Mouse (Mus musculus) MEL (cell line): ENCODE data around the gene Ssb. TPM values are rescaled to one million over a fixed set of nuclear protein-coding genes. Genes with fewer than 3 reads are reported as not detected.

Experiments
- DNase-seq: peaks from one replicate; pipeline ENCODE4 v3.0.0; 2011; ENCODE audit warnings: low read depth, low spot score
- H3K27ac ChIP-seq: 2 replicates; pipeline ENCODE4 v1.5.1; 2012; ENCODE audit warnings: low read depth, mild to moderate bottlenecking, control low read depth, low read length, moderate library complexity; ENCODE audit not compliant: control insufficient read depth
- H3K27me3 ChIP-seq, 2 experiments: fragments of 150-350 bp in 1 of 2; sonication (generic) in 1 of 2; 2 replicates each; pipeline ENCODE4 v1.6.1; 2012; ENCODE audit warnings: low read length in 2 of 2, mild to moderate bottlenecking in 2 of 2, improper control_type of control experiment in 1 of 2, moderate library complexity in 1 of 2; ENCODE audit not compliant: insufficient read depth in 2 of 2, control insufficient read depth in 1 of 2
- H3K36me3 ChIP-seq, 2 experiments: 2 replicates each; pipeline ENCODE4 v1.6.1; 2012 to 2014; ENCODE audit warnings: low read length in 2 of 2, improper control_type of control experiment in 1 of 2, inconsistent platforms in 1 of 2, mild to moderate bottlenecking in 1 of 2; ENCODE audit not compliant: insufficient read depth in 2 of 2, control insufficient read depth in 1 of 2
- H3K4me1 ChIP-seq, 2 experiments: fragments of 150-350 bp in 1 of 2; sonication (generic) in 1 of 2; 2 replicates each; pipeline ENCODE4 v1.6.1; 2012; ENCODE audit warnings: low read length in 2 of 2, improper control_type of control experiment in 1 of 2, mild to moderate bottlenecking in 1 of 2; ENCODE audit not compliant: insufficient read depth in 2 of 2, control insufficient read depth in 1 of 2
- H3K4me3 ChIP-seq, 2 experiments: fragments of 150-350 bp in 1 of 2; sonication (generic) in 1 of 2; 2 replicates each; pipeline ENCODE4 v1.5.1; 2012; ENCODE audit warnings: low read depth in 2 of 2, low read length in 2 of 2, mild to moderate bottlenecking in 2 of 2, moderate library complexity in 2 of 2, control low read depth in 1 of 2, improper control_type of control experiment in 1 of 2; ENCODE audit not compliant: control insufficient read depth in 1 of 2, insufficient read depth in 1 of 2
- H3K79me2 ChIP-seq: 2 replicates; pipeline ENCODE4 v1.6.1; 2012; ENCODE audit warnings: mild to moderate bottlenecking, low read length, moderate library complexity; ENCODE audit not compliant: control insufficient read depth, poor library complexity, insufficient read depth
- H3K9ac ChIP-seq: 2 replicates; pipeline ENCODE4 v1.6.1; 2012; ENCODE audit warnings: low read depth, mild to moderate bottlenecking, control low read depth, low read length, moderate library complexity; ENCODE audit not compliant: control insufficient read depth, poor library complexity, severe bottlenecking
- H3K9me3 ChIP-seq: fragments of 150-350 bp; sonication (generic); replicated peaks from 2 replicates; pipeline ENCODE4 v1.6.1; 2012; ENCODE audit warnings: mild to moderate bottlenecking, low read length, improper control_type of control experiment, moderate library complexity; ENCODE audit not compliant: insufficient read depth
- CHD1 ChIP-seq: IDR thresholded peaks from 2 replicates; pipeline ENCODE4 v1.6.1; 2012; ENCODE audit warnings: low read depth, mild to moderate bottlenecking, inconsistent platforms, low read length, improper control_type of control experiment
- ELF1 ChIP-seq: IDR thresholded peaks from 2 replicates; pipeline ENCODE4 v1.6.1; 2014; ENCODE audit warnings: low read depth, mild to moderate bottlenecking, inconsistent platforms, low read length, improper control_type of control experiment, moderate library complexity
- EP300 ChIP-seq, 2 experiments: IDR thresholded peaks; 2 replicates each; pipeline ENCODE4 v1.6.1; 2011; ENCODE audit warnings: improper control_type of control experiment in 2 of 2, low read length in 2 of 2, low read depth in 1 of 2, mild to moderate bottlenecking in 1 of 2
- ETS1 ChIP-seq: IDR thresholded peaks from 2 replicates; pipeline ENCODE4 v1.6.1; 2012; ENCODE audit warnings: low read depth, mild to moderate bottlenecking, inconsistent platforms, low read length, improper control_type of control experiment, moderate library complexity
- GABPA ChIP-seq: IDR thresholded peaks from 2 replicates; pipeline ENCODE4 v1.6.1; 2012; ENCODE audit warnings: low read depth, mild to moderate bottlenecking, inconsistent platforms, low read length, improper control_type of control experiment, moderate library complexity
- GATA1 ChIP-seq: IDR thresholded peaks from 2 replicates; pipeline ENCODE4 v1.6.1; 2011; ENCODE audit warnings: low read depth, low read length, improper control_type of control experiment
- HCFC1 ChIP-seq: IDR thresholded peaks from 2 replicates; pipeline ENCODE4 v1.6.1; 2012; ENCODE audit warnings: low read depth, mild to moderate bottlenecking, inconsistent platforms, low read length, improper control_type of control experiment, moderate library complexity
- JUND ChIP-seq: IDR thresholded peaks from 2 replicates; pipeline ENCODE4 v1.6.1; 2011; ENCODE audit warnings: low read depth, mild to moderate bottlenecking, improper control_type of control experiment, low read length
- MAX ChIP-seq: IDR thresholded peaks from 2 replicates; pipeline ENCODE4 v1.6.1; 2011; ENCODE audit warnings: low read length, improper control_type of control experiment
- MAZ ChIP-seq: IDR thresholded peaks from 2 replicates; pipeline ENCODE4 v1.6.1; 2012; ENCODE audit warnings: low read depth, mild to moderate bottlenecking, inconsistent platforms, low read length, improper control_type of control experiment
- MEF2A ChIP-seq: IDR thresholded peaks from 2 replicates; pipeline ENCODE4 v1.6.1; 2014; ENCODE audit warnings: low read depth, mild to moderate bottlenecking, inconsistent platforms, low read length, improper control_type of control experiment; ENCODE audit not compliant: poor library complexity, insufficient replicate concordance, severe bottlenecking; ENCODE audit errors: extremely low read depth
- MYB ChIP-seq: IDR thresholded peaks from 2 replicates; pipeline ENCODE4 v1.6.1; 2011; ENCODE audit warnings: mild to moderate bottlenecking, low read depth, low read length, improper control_type of control experiment
- MYC ChIP-seq: IDR thresholded peaks from 2 replicates; pipeline ENCODE4 v1.6.1; 2011; ENCODE audit warnings: low read depth, mild to moderate bottlenecking, low read length, improper control_type of control experiment, moderate library complexity
- NELFE ChIP-seq: IDR thresholded peaks from 2 replicates; pipeline ENCODE4 v1.6.1; 2011; ENCODE audit warnings: low read depth, low read length, improper control_type of control experiment
- POLR2A ChIP-seq, 2 experiments: IDR thresholded peaks; 2 replicates each; pipeline ENCODE4 v1.6.1; 2011 to 2012; ENCODE audit warnings: low read length in 2 of 2, mild to moderate bottlenecking in 2 of 2, control low read depth in 1 of 2, improper control_type of control experiment in 1 of 2, low read depth in 1 of 2, moderate library complexity in 1 of 2; ENCODE audit not compliant: control insufficient read depth in 1 of 2, insufficient read depth in 1 of 2, poor library complexity in 1 of 2
- POLR2AphosphoS2 ChIP-seq: IDR thresholded peaks from 2 replicates; pipeline ENCODE4 v1.6.1; 2011; ENCODE audit warnings: low read length, improper control_type of control experiment
- POLR2AphosphoS5 ChIP-seq: IDR thresholded peaks from 2 replicates; pipeline ENCODE4 v1.6.1; 2012; ENCODE audit warnings: low read depth, borderline replicate concordance, mild to moderate bottlenecking, inconsistent platforms, low read length, moderate library complexity, mixed read lengths
- RCOR1 ChIP-seq: IDR thresholded peaks from 2 replicates; pipeline ENCODE4 v1.6.1; 2012; ENCODE audit warnings: low read depth, mild to moderate bottlenecking, inconsistent platforms, low read length, improper control_type of control experiment
- SIN3A ChIP-seq: IDR thresholded peaks from 2 replicates; pipeline ENCODE4 v1.6.1; 2012; ENCODE audit warnings: low read length, improper control_type of control experiment, inconsistent platforms
- SMC3 ChIP-seq: IDR thresholded peaks from 2 replicates; pipeline ENCODE4 v1.6.1; 2011; ENCODE audit warnings: low read depth, low read length, improper control_type of control experiment
- TBP ChIP-seq: IDR thresholded peaks from 2 replicates; pipeline ENCODE4 v1.8.0; 2011; ENCODE audit warnings: low read depth, low read length, improper control_type of control experiment
- TCF12 ChIP-seq: IDR thresholded peaks from 2 replicates; pipeline ENCODE4 v1.6.1; 2014; ENCODE audit warnings: low read depth, mild to moderate bottlenecking, inconsistent platforms, low read length, improper control_type of control experiment, moderate library complexity
- ZKSCAN1 ChIP-seq: IDR thresholded peaks from 2 replicates; pipeline ENCODE4 v1.6.1; 2012; ENCODE audit warnings: low read depth, mild to moderate bottlenecking, inconsistent platforms, low read length, improper control_type of control experiment, moderate library complexity
- ZMIZ1 ChIP-seq: IDR thresholded peaks from 2 replicates; pipeline ENCODE4 v1.6.1; 2012; ENCODE audit warnings: low read depth, mild to moderate bottlenecking, inconsistent platforms, low read length, improper control_type of control experiment, moderate library complexity
- ZNF384 ChIP-seq: IDR thresholded peaks from 2 replicates; pipeline ENCODE4 v1.6.1; 2012; ENCODE audit warnings: low read depth, mild to moderate bottlenecking, inconsistent platforms, low read length, improper control_type of control experiment
- polyA plus RNA-seq, 2 experiments: library from polyadenylated mRNA; stranded (reverse) in 1 of 2; unstranded in 1 of 2; fragments of >175 nt in 1 of 2; fragments of >200 nt in 1 of 2; gene quantifications; 2 replicates each; pipeline versions ENCODE4 v1.2.1 to v1.2.4; 2012; ENCODE audit warnings: low replicate concordance in 2 of 2, low read depth in 1 of 2; ENCODE audit not compliant: insufficient read length in 2 of 2, insufficient read depth in 1 of 2, missing spikeins in 1 of 2
- total RNA-seq: library from RNA; depleted of rRNA; stranded (reverse); fragments of 300-350 nt; gene quantifications from 2 replicates; pipeline ENCODE4 v1.2.3, GENCODE M21; 2012

Ssb gene
- total and polyA plus RNA-seq, 3 experiments, result 219 to 1,377 (median 357) TPM

GRCm38 (mm10) chr2:69821711-69822110 is 39.7 kb upstream of the Ssb start, which contains the start of gene Klhl23:
Gene Klhl23, plus strand, starts transcription at chr2:69821944.
- TF ChIP-seq NELFE (peak; percentile 78), ZNF384 (0 out of 2 replicates have a peak, but pooled peaks have one; percentile 12), MYB (peak; percentile 23; the same call in 1 of the 2 replicates), MAZ (peak; percentile 43; the same call in 1 of the 2 replicates), POLR2A (IDR thresholded peaks at IDR 0.05; ENCODE audit: control insufficient read depth in 1 of 2, insufficient read depth in 1 of 2, low read depth in 1 of 2, low read length in 2 of 2, poor library complexity in 1 of 2) (peak in 1 of 2 experiments; percentile 84; a peak in 2 of 4 replicates), POLR2AphosphoS5 (no peak), EP300 (IDR thresholded peaks at IDR 0.05; ENCODE audit: low read depth in 1 of 2, low read length in 2 of 2) (peak in 1 of 2 experiments; percentile 56; a peak in 3 of 4 replicates), TCF12 (peak; percentile 49), ZMIZ1 (peak; percentile 66), MYC (no peak), ETS1 (peak; percentile 49; the same call in 1 of the 2 replicates), HCFC1 (peak; percentile 71), POLR2AphosphoS2 (peak; percentile 60; the same call in 1 of the 2 replicates), MEF2A (0 out of 2 replicates have a peak, but pooled peaks have one; percentile 67), GABPA (no peak), JUND (no peak), CHD1 (peak; percentile 84; the same call in 1 of the 2 replicates), SIN3A (peak; percentile 84), TBP (peak; percentile 85), SMC3 (no peak), MAX (no peak), ELF1 (peak; percentile 82), ZKSCAN1 (no peak), GATA1 (peak; percentile 38), RCOR1 (no peak)
- TF ChIP-seq, all 39 proteins: peak for 17
- peaks cover 0 to 30% of the 10 kb centered on the region in 2 experiments; a peak in 3 of 4 replicates for H3K36me3 ChIP-seq
- no peaks in the 10 kb centered on the region for H3K27me3 ChIP-seq
- peaks cover 14% of the 10 kb centered on the region for H3K79me2 ChIP-seq
- H3K27ac ChIP-seq, result peak within 1 kb of the TSS; percentile 73
- DNase-seq, result peak; percentile 88
- H3K9me3 ChIP-seq, result no peaks in the 10 kb centered on the region
- H3K4me1 ChIP-seq, result peaks cover 23 to 27% of the 10 kb centered on the region in 2 experiments
- peak within 1 kb of the TSS; percentile 60 to 92 for H3K4me3 ChIP-seq
- H3K9ac ChIP-seq, result peak within 1 kb of the TSS; percentile 76
